Mouse (Mus musculus) cerebellum, postnatal 14 days (tissue): Measurements from ENCODE around the gene Eif3b.

Experiments used
- DNase-seq, 2 experiments: peaks; one replicate each; pipeline ENCODE4 v3.0.0; 2021; ENCODE audit warnings: mixed read lengths in 2 of 2

The Eif3b gene

GRCm38 (mm10) chr5:140491142-140491541 is 72.0 kb downstream of the Eif3b start:
- no peak for DNase-seq

DNA sequence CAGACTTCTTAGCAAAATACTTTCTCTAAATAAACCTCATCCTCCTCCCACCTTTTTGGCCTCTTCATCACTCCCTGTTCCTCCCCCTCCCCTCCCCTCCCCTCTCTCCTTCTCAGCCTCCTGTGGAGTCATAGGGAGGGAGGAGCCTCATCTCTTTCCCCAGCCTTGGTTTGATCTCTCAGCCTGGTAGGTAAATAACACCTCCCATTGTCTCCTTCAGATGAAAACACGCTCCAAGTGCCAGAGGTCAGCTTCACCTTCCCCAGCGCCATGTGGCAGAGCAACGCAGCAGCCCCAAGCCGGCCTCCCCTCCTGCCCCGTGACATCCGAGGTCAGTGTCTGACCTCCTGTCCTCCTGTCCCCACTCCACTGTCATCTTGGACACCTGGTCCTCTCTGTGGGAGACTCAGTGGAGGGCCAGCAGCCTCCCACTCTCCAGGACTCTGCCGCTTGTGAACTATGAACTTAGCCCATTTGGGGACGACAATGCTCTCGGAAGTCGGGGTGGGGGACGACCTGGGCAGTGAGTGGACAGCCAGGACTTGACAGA is 73.6 kb downstream of the Eif3b start:
- DNase-seq, result no peak
